Mouse (Mus musculus): ENCODE measurements at regions not wholly inside any gene's neighbourhood (a gene's known extent, or its start where the extent isn't known, plus 50 kb on each side); places are given as distances from the start of the nearest gene placed in this dataset.
"Not testable (repeated sequence)": the region's sequence is repeated elsewhere in the genome, so short reads cannot be mapped to it uniquely, and the experiment has no call there.

DNA sequence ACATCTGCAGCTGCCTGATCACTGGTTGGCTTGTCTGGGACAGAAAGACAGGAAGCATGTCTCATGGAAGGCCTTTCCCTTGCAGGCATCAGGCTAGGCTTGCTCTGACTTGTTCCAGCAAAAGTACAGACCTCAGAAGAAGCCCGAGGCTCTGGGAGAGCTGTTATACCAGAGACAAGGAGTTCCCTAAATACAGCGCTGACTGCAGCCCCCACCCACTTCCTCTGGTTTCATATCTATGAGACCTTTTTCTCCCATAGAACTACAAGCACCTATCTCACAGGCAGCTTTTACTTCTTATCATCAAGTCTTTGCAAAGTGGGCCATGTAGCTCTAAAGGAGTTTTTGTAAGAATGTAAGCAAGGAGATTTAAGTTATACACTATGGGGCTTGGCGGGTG lies 312.2 kb upstream of the Vmn1r3 start:
- ATAC-seq (ENCODE audit: extremely low read depth, insufficient number of reproducible peaks, low FRiP score, poor library complexity, severe bottlenecking): 0 out of 2 replicates have a peak, but pooled peaks have one; percentile 4

DNA sequence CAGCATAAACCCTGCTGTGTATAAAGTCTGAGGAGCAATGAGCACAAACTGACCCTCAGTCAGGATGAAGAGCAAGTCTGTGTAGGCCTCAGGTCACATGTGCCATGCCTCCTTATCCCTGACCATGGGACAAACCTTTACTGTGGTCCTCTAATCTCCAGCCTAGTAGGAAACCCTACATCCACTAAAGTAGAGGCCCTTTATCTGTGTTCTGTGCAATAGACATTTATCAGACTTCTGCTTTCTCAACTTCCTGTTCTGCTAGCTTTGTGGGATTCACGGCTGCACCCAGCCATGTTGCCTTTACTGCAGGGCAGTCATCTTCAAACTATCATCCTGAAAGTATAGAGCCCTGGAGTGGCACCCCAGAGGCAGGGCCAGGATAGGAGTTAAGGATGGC lies 310.8 kb upstream of the Vmn1r3 start:
- peak; percentile 71 for ATAC-seq (ENCODE audit: extremely low read depth, insufficient number of reproducible peaks, low FRiP score, poor library complexity, severe bottlenecking)

GRCm38 (mm10) chr4:3494123-3494681 lies 309.0 kb upstream of the Vmn1r3 start:
- peak; percentile 22; the same call in 1 of the 2 replicates for ATAC-seq (ENCODE audit: extremely low read depth, insufficient number of reproducible peaks, low FRiP score, poor library complexity, severe bottlenecking)

DNA sequence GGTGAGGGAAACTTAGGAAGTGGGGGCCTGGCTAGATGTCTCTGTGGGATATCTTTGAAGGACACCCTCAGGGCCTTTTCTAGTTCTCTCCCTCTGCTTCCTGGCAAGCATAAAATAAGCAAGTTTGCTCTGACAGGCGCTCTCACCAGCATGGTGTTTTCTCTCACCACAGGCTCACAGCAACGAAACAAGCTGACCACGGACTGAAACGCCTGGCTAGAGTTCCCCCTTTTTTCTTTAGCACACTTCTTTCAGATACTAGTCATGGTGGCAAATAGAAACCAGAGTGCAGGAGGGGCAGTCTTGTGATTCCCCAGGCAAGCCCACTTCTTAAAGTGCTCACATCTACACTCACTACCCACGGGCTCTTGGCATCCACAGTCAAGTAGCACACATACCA lies 305.7 kb upstream of the Vmn1r3 start:
- not testable (repeated sequence) for ATAC-seq (ENCODE audit: extremely low read depth, insufficient number of reproducible peaks, low FRiP score, poor library complexity, severe bottlenecking)

DNA sequence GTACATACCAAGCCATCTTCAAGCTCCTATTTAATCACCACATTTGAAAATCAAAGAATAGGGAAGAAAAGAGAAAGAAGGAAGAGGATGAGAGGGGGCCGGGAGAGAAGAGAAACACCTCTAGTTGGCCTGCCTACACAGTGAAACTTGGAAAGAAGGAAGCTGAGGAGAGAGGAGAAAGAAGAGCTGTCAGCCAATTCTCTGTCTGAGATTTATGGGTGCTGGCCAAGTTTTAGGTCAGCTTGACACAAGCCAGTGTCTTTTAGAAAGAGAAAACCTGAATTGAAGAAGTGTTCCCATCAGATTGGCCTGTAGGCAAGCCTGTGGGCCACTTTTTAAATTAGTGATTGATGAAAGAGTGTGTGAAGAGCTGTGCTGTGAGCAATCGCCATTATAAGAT lies 296.9 kb upstream of the Vmn1r3 start:
- no peak for ATAC-seq (ENCODE audit: extremely low read depth, insufficient number of reproducible peaks, low FRiP score, poor library complexity, severe bottlenecking)

DNA sequence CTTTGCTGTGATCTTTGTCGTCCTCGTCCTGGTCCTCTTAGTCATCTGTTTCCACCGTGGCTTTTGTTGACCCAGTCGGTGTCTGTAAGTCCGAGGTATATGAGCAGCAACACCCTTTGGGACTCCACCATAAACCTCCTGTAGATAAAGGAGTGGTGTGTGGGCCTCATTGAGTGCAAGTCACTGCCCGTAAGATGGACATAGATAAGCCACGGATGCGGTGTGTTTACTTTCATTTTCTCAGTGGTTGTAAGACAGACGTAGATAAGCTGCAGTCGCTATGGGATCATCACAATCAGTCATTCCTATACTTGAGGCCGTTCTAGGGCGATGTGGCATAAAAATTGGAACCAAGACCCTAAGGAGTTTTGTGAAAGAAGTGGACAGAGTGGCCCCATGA lies 271.6 kb upstream of the Vmn1r3 start:
- no peak for ATAC-seq (ENCODE audit: extremely low read depth, insufficient number of reproducible peaks, low FRiP score, poor library complexity, severe bottlenecking)

- ATAC-seq (ENCODE audit: extremely low read depth, insufficient number of reproducible peaks, low FRiP score, poor library complexity, severe bottlenecking): not testable (repeated sequence)
Observed at GRCm38 (mm10) chr4:3437380-3437779, 252.2 kb upstream of the Vmn1r3 start.

DNA sequence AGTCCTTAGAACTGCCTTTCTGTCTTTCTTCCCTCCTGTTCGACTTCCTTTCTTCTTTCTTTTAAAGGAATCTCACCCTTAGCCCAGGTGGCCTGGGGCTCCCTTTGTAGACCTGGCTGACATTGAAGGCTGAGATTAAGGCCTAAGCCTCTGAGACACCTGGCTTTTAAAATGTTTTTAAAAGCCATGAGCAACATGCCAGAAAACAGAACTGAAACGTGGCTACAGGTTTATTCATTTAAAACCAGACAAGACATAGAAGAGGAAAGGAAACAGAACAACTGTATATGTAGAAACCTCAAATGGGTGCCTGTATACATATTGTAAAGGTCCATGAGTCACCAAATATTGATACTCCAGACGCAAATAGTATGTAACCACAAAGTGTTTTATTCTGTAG lies 242.8 kb upstream of the Vmn1r3 start:
- no peak for ATAC-seq (ENCODE audit: extremely low read depth, insufficient number of reproducible peaks, low FRiP score, poor library complexity, severe bottlenecking)

GRCm38 (mm10) chr4:3419920-3420499 lies 234.9 kb upstream of the Vmn1r3 start:
- no peak for ATAC-seq (ENCODE audit: extremely low read depth, insufficient number of reproducible peaks, low FRiP score, poor library complexity, severe bottlenecking)

- ATAC-seq (ENCODE audit: extremely low read depth, insufficient number of reproducible peaks, low FRiP score, poor library complexity, severe bottlenecking): no peak
Observed at GRCm38 (mm10) chr4:3416670-3417069, 231.5 kb upstream of the Vmn1r3 start.

- not testable (repeated sequence) for ATAC-seq (ENCODE audit: extremely low read depth, insufficient number of reproducible peaks, low FRiP score, poor library complexity, severe bottlenecking)
Observed at GRCm38 (mm10) chr4:3414442-3415022, 229.4 kb upstream of the Vmn1r3 start.

DNA sequence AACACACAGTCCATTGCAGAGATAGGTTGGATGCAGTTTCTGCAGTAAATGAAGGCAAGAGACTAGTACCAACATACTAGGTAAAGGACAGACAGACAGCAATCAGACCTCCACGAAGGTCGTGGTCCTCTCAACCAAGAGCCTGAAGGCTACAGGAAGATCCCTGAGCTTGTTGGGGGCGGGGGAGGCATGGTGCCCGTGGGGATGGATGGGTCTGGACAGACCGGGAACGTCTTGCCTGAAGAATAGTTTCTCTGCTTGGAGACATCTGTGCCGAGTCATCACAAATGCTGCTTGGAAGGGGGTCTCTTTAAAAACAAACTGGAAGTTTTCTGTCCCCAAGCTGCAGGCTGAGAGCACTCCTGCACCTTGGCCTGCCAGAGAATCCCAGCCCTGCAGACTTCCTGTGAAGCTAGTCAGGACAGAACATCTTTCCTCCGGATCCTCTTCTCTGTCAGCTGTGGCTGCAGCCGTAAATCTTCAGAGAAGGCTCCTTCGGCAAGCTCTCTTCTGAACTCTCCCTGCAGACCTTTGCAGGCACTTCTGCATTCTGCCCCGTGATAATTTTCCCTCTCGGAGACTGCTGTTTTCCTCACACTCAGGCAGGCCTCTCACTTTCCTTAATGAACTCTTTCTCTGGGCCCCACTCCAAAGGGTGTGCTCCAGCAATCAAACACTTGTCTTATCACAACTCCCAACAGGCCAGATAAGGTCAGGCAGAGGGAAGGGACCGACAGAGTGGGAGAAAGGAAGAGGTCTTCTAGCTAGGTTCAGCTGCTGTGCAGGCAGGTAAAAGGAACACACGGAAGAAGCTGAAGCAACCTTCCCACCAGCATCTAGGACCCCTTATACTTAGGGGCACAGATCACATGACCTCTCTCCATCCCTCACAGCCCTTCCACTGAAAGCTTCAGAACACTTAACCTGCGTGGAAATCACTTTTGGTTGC lies 228.6 kb upstream of the Vmn1r3 start:
- no peak for ATAC-seq (ENCODE audit: extremely low read depth, insufficient number of reproducible peaks, low FRiP score, poor library complexity, severe bottlenecking)

- not testable (repeated sequence) for ATAC-seq (ENCODE audit: extremely low read depth, insufficient number of reproducible peaks, low FRiP score, poor library complexity, severe bottlenecking)
Observed at GRCm38 (mm10) chr4:3412323-3412722, 227.2 kb upstream of the Vmn1r3 start.

DNA sequence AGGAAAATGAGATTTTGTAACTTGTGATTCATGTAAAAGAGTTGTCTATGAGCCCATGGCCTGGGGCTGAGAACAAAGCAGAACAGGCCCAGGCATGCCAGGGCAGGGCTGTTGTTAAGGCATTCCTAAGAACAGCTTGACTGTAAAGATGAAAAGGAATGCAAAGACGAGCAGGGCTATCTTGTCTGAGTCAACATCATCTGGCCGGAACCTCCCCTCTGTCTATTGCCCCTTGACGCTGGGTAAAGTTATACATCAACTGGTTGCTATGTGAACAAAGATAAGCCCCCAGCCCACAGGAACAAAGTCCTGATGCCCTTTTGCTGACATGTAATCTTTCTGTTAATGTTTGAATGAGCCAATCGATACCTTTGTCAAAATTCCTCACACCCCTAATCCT lies 217.7 kb upstream of the Vmn1r3 start:
- ATAC-seq (ENCODE audit: extremely low read depth, insufficient number of reproducible peaks, low FRiP score, poor library complexity, severe bottlenecking): not testable (repeated sequence)

DNA sequence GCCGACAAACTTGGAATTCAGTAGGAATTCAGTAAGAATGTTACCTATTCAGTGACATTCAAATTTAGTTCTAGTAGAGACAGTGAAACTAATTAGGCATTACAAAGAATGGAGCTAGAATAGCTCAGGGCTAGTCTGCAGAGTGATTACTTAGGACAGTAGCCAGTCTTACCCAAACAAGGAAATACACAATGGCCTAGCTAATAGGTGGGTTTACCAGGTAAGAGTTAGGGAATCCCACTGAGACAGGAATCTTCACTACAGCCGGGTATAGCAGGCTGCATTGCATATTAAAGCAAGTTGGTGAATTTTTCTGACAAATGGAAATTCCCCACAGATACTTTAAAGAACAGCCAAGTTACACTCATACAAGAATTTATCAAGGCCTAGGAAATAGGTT lies 216.6 kb upstream of the Vmn1r3 start:
- not testable (repeated sequence) for ATAC-seq (ENCODE audit: extremely low read depth, insufficient number of reproducible peaks, low FRiP score, poor library complexity, severe bottlenecking)

DNA sequence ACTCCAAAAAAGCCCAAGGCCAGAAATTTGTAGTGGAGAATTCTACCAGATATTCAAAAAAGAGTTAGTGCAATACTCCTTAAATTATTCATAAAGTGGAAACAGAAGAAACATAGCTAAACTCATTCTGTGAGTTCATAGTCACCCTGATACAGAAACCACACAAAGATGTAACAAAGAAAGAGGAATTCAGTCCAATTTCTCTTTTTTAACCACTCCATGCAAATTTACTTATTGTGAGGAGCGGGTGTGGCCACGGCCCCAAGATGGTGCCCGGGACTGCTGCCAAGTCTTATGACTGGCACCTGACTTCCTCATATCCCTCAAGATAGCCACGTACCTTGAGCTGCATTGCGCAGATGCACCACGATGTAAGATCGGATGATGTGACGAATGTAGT lies 206.4 kb upstream of the Vmn1r3 start:
- ATAC-seq (ENCODE audit: extremely low read depth, insufficient number of reproducible peaks, low FRiP score, poor library complexity, severe bottlenecking): not testable (repeated sequence)

DNA sequence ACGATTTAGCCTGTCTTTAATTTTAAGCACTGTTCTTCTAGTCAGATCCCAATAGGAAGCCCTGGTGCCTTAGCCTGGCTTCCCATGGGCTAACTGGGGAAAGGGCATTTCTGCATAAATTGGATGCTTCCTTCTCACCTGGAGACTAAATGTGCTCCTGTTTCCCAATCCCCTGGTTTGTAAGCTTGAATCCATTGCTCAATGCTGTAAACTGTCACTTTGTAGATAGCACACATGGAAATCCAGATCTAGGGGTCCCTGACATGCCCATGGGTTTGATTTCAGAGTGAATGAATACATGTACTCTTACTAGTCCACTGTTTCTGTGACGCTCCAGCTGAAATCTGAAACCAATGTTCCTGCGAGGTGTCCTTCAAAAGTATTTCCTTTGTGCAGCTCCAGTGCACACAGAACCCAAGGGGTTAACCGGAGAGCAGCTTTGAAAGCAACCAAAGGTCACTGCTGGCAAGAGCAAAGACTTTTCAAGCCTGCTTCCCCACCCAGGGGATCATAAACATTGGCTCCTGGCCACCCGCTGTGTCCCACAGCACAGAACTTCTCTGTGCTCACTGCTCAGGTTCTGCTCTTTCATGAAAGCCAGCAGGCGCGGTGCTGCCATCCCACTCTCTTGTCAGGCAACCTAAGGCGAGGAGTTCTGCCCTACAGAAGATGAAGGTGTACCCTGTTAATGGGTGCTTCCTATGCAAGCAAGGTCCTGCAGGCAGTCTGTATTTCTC lies 188.0 kb upstream of the Vmn1r3 start:
- ATAC-seq (ENCODE audit: extremely low read depth, insufficient number of reproducible peaks, low FRiP score, poor library complexity, severe bottlenecking): not testable (repeated sequence)

- not testable (repeated sequence) for ATAC-seq (ENCODE audit: extremely low read depth, insufficient number of reproducible peaks, low FRiP score, poor library complexity, severe bottlenecking)
Observed at GRCm38 (mm10) chr4:3368021-3368420, 182.9 kb upstream of the Vmn1r3 start.

- not testable (repeated sequence) for ATAC-seq (ENCODE audit: extremely low read depth, insufficient number of reproducible peaks, low FRiP score, poor library complexity, severe bottlenecking)
Observed at GRCm38 (mm10) chr4:3343443-3343842, 158.3 kb upstream of the Vmn1r3 start.
